Mouse (Mus musculus): Measurements from ENCODE around the gene Ntan1. TPM values are rescaled to one million over a fixed set of nuclear protein-coding genes. Genes with fewer than 3 reads are reported as not detected.

The Ntan1 gene
- polyA plus RNA-seq, 1 experiment from 2014 or later: 159 TPM

GRCm38 (mm10) chr16:13825781-13826490 lies 7.3 kb downstream of the Ntan1 start:
- H3K27ac ChIP-seq (ENCODE audit: low read length): no peak overlapping the region
- WGBS: 51% methylated on average over 7 of the region's 7 CpGs
- no peak for ATAC-seq (ENCODE audit: low FRiP score, low TSS enrichment)
- no peaks in the 10 kb centered on the region for H3K27me3 ChIP-seq (ENCODE audit: insufficient read depth, low read length)
- H3K4me2 ChIP-seq (replicated peaks; ENCODE audit: low read depth, low read length): no peak overlapping the region
- no peak overlapping the region for H3K9ac ChIP-seq (replicated peaks; ENCODE audit: low read length)
- H3K4me1 ChIP-seq (ENCODE audit: insufficient read depth, low read length): no peaks in the 10 kb centered on the region; the same call in 1 of the 2 replicates
- no peaks in the 10 kb centered on the region for H3K9me3 ChIP-seq (ENCODE audit: low read length)
- H3K4me3 ChIP-seq (ENCODE audit: low read length): no peak overlapping the region
- H3K36me3 ChIP-seq (ENCODE audit: insufficient read depth, low read length): peaks cover 38% of the 10 kb centered on the region

GRCm38 (mm10) chr16:13826511-13826910 lies 7.9 kb downstream of the Ntan1 start:
- WGBS: 82% methylated on average over 4 of the region's 4 CpGs
- no peak overlapping the region for H3K27ac ChIP-seq (ENCODE audit: low read length)
- no peak overlapping the region for H3K9ac ChIP-seq (replicated peaks; ENCODE audit: low read length)
- H3K4me3 ChIP-seq (ENCODE audit: low read length): no peak overlapping the region
- H3K4me2 ChIP-seq (replicated peaks; ENCODE audit: low read depth, low read length): no peak overlapping the region
- no peaks in the 10 kb centered on the region for H3K4me1 ChIP-seq (ENCODE audit: insufficient read depth, low read length)
- ATAC-seq (ENCODE audit: low FRiP score, low TSS enrichment): no peak
- H3K36me3 ChIP-seq (ENCODE audit: insufficient read depth, low read length): peaks cover 40% of the 10 kb centered on the region
- H3K9me3 ChIP-seq (ENCODE audit: low read length): no peaks in the 10 kb centered on the region
- H3K27me3 ChIP-seq (ENCODE audit: insufficient read depth, low read length): no peaks in the 10 kb centered on the region

GRCm38 (mm10) chr16:13830444-13830843 lies 11.8 kb downstream of the Ntan1 start:
- no peak overlapping the region for H3K4me2 ChIP-seq (replicated peaks; ENCODE audit: low read depth, low read length)
- 89% methylated on average over 10 of the region's 10 CpGs for WGBS
- H3K36me3 ChIP-seq (ENCODE audit: insufficient read depth, low read length): peaks cover 74% of the 10 kb centered on the region

GRCm38 (mm10) chr16:13831606-13832005 lies 13.0 kb downstream of the Ntan1 start:
- 80% methylated on average over 5 of the region's 5 CpGs for WGBS
- ATAC-seq (ENCODE audit: low FRiP score, low TSS enrichment): no peak

More at GRCm38 (mm10) chr16:13830444-13830843, 11.8 kb downstream of the Ntan1 start:
- H3K27ac ChIP-seq (ENCODE audit: low read length): no peak overlapping the region
- no peak overlapping the region for H3K4me3 ChIP-seq (ENCODE audit: low read length)
- H3K9ac ChIP-seq (replicated peaks; ENCODE audit: low read length): no peak overlapping the region
- H3K9me3 ChIP-seq (ENCODE audit: low read length): no peaks in the 10 kb centered on the region
- ATAC-seq (ENCODE audit: low FRiP score, low TSS enrichment): no peak
- H3K27me3 ChIP-seq (ENCODE audit: insufficient read depth, low read length): no peaks in the 10 kb centered on the region
- no peaks in the 10 kb centered on the region for H3K4me1 ChIP-seq (ENCODE audit: insufficient read depth, low read length)

GRCm38 (mm10) chr16:13834382-13834781 lies 15.7 kb downstream of the Ntan1 start:
- Histone ChIP-seq H3K27me3 (ENCODE audit: insufficient read depth, low read length) (no peaks in the 10 kb centered on the region), H3K36me3 (ENCODE audit: insufficient read depth, low read length) (peaks cover 89% of the 10 kb centered on the region), H3K4me1 (ENCODE audit: insufficient read depth, low read length) (no peaks in the 10 kb centered on the region), H3K4me3 (ENCODE audit: low read length) (no peak overlapping the region), H3K27ac (ENCODE audit: low read length) (no peak overlapping the region), H3K9ac (replicated peaks; ENCODE audit: low read length) (no peak overlapping the region), H3K9me3 (ENCODE audit: low read length) (no peaks in the 10 kb centered on the region), H3K4me2 (replicated peaks; ENCODE audit: low read depth, low read length) (no peak overlapping the region)
- 96% methylated on average over 5 of the region's 5 CpGs for WGBS
- no peak for ATAC-seq (ENCODE audit: low FRiP score, low TSS enrichment)

More at GRCm38 (mm10) chr16:13831606-13832005, 13.0 kb downstream of the Ntan1 start:
- Histone ChIP-seq H3K4me1 (ENCODE audit: insufficient read depth, low read length) (no peaks in the 10 kb centered on the region), H3K4me2 (replicated peaks; ENCODE audit: low read depth, low read length) (no peak overlapping the region), H3K36me3 (ENCODE audit: insufficient read depth, low read length) (peaks cover 86% of the 10 kb centered on the region), H3K4me3 (ENCODE audit: low read length) (no peak overlapping the region), H3K27ac (ENCODE audit: low read length) (no peak overlapping the region), H3K9me3 (ENCODE audit: low read length) (no peaks in the 10 kb centered on the region), H3K9ac (replicated peaks; ENCODE audit: low read length) (no peak overlapping the region), H3K27me3 (ENCODE audit: insufficient read depth, low read length) (no peaks in the 10 kb centered on the region)

- H3K4me2 ChIP-seq (replicated peaks; ENCODE audit: low read depth, low read length): no peak overlapping the region
- no peak overlapping the region for H3K9ac ChIP-seq (replicated peaks; ENCODE audit: low read length)
- no peak overlapping the region for H3K27ac ChIP-seq (ENCODE audit: low read length)
- H3K4me3 ChIP-seq (ENCODE audit: low read length): no peak overlapping the region
- H3K4me1 ChIP-seq (ENCODE audit: insufficient read depth, low read length): no peaks in the 10 kb centered on the region
- peaks cover 78% of the 10 kb centered on the region for H3K36me3 ChIP-seq (ENCODE audit: insufficient read depth, low read length)
- no peaks in the 10 kb centered on the region for H3K27me3 ChIP-seq (ENCODE audit: insufficient read depth, low read length)
- no peaks in the 10 kb centered on the region for H3K9me3 ChIP-seq (ENCODE audit: low read length)
- ATAC-seq (ENCODE audit: low FRiP score, low TSS enrichment): no peak
- WGBS: 89% methylated on average over 7 of the region's 7 CpGs
Measured at GRCm38 (mm10) chr16:13840056-13840455, 21.4 kb downstream of the Ntan1 start.

GRCm38 (mm10) chr16:13840956-13841355 lies 22.3 kb downstream of the Ntan1 start:
- Histone ChIP-seq H3K9me3 (ENCODE audit: low read length) (no peaks in the 10 kb centered on the region), H3K4me1 (ENCODE audit: insufficient read depth, low read length) (no peaks in the 10 kb centered on the region), H3K27ac (ENCODE audit: low read length) (no peak overlapping the region), H3K9ac (replicated peaks; ENCODE audit: low read length) (no peak overlapping the region), H3K36me3 (ENCODE audit: insufficient read depth, low read length) (peaks cover 79% of the 10 kb centered on the region), H3K4me3 (ENCODE audit: low read length) (no peak overlapping the region), H3K27me3 (ENCODE audit: insufficient read depth, low read length) (no peaks in the 10 kb centered on the region), H3K4me2 (replicated peaks; ENCODE audit: low read depth, low read length) (no peak overlapping the region)
- WGBS: 97% methylated on average over 3 of the region's 3 CpGs
- no peak for ATAC-seq (ENCODE audit: low FRiP score, low TSS enrichment)

GRCm38 (mm10) chr16:13845031-13845430 lies 26.4 kb downstream of the Ntan1 start:
- no peak overlapping the region for H3K4me3 ChIP-seq (ENCODE audit: low read length)
- H3K27me3 ChIP-seq (ENCODE audit: insufficient read depth, low read length): no peaks in the 10 kb centered on the region
- no peak overlapping the region for H3K4me2 ChIP-seq (replicated peaks; ENCODE audit: low read depth, low read length)
- no peaks in the 10 kb centered on the region for H3K9me3 ChIP-seq (ENCODE audit: low read length)
- no peak overlapping the region for H3K9ac ChIP-seq (replicated peaks; ENCODE audit: low read length)
- H3K36me3 ChIP-seq (ENCODE audit: insufficient read depth, low read length): peaks cover 52% of the 10 kb centered on the region
- H3K4me1 ChIP-seq (ENCODE audit: insufficient read depth, low read length): no peaks in the 10 kb centered on the region
- no peak for ATAC-seq (ENCODE audit: low FRiP score, low TSS enrichment)
- H3K27ac ChIP-seq (ENCODE audit: low read length): no peak overlapping the region
- WGBS: 94% methylated on average over 5 of the region's 5 CpGs

- H3K4me3 ChIP-seq (ENCODE audit: low read length): no peak overlapping the region
- H3K9ac ChIP-seq (replicated peaks; ENCODE audit: low read length): no peak overlapping the region
- no peak for ATAC-seq (ENCODE audit: low FRiP score, low TSS enrichment)
- peaks cover 38% of the 10 kb centered on the region for H3K36me3 ChIP-seq (ENCODE audit: insufficient read depth, low read length)
- WGBS: 95% methylated on average over 1 of the region's 1 CpGs
- no peak overlapping the region for H3K4me2 ChIP-seq (replicated peaks; ENCODE audit: low read depth, low read length)
- H3K27me3 ChIP-seq (ENCODE audit: insufficient read depth, low read length): no peaks in the 10 kb centered on the region
- no peaks in the 10 kb centered on the region for H3K9me3 ChIP-seq (ENCODE audit: low read length)
- H3K4me1 ChIP-seq (ENCODE audit: insufficient read depth, low read length): no peaks in the 10 kb centered on the region
- no peak overlapping the region for H3K27ac ChIP-seq (ENCODE audit: low read length)
Measured at GRCm38 (mm10) chr16:13846675-13847074, 28.0 kb downstream of the Ntan1 start.

- Histone ChIP-seq H3K9me3 (ENCODE audit: low read length) (no peaks in the 10 kb centered on the region), H3K27me3 (ENCODE audit: insufficient read depth, low read length) (no peaks in the 10 kb centered on the region), H3K36me3 (ENCODE audit: insufficient read depth, low read length) (peaks cover 38% of the 10 kb centered on the region), H3K4me3 (ENCODE audit: low read length) (no peak overlapping the region), H3K27ac (ENCODE audit: low read length) (no peak overlapping the region), H3K4me2 (replicated peaks; ENCODE audit: low read depth, low read length) (no peak overlapping the region), H3K4me1 (ENCODE audit: insufficient read depth, low read length) (no peaks in the 10 kb centered on the region), H3K9ac (replicated peaks; ENCODE audit: low read length) (no peak overlapping the region)
- WGBS: 72% methylated on average over 2 of the region's 2 CpGs
- ATAC-seq (ENCODE audit: low FRiP score, low TSS enrichment): no peak
Measured at GRCm38 (mm10) chr16:13848310-13848709, 29.7 kb downstream of the Ntan1 start.

Data from kidney, embryonic 16.5 days (tissue).